Mouse (Mus musculus): ENCODE results near the gene Gm20914.
"Not testable (repeated sequence)": the region's sequence is repeated elsewhere in the genome, so short reads cannot be mapped to it uniquely, and the experiment has no call there.

The Gm20914 gene

DNA sequence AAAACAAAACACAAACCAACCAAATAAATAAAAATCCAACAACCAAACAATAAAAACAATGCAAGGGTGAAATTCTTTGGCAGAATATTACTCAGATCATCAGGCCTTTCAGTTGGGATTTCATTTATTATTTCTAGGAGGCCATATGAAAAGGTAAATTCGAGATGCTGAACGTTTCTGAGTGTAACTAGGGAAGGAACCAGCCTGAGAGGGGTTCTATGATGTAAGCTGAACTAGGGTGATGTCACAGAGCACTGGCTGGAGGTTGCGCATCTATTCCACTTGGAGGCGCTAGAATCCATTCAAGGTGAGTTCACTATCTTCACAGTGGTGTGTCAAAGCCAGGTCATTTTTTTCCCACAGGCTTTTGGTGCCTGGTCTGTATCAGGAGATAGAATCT is at the start of gene Gm20914:
Gene Gm20914 (plus strand): TSS at position 301 of the 400 bp plus-strand sequence.
- DNase-seq (ENCODE audit: low spot score) = not testable (repeated sequence)

Data from urinary bladder, postnatal 25 days (tissue).